Mouse (Mus musculus) kidney, embryonic 14.5 days (tissue): ENCODE results near the gene Pnldc1. TPM values are rescaled to one million over a fixed set of nuclear protein-coding genes. Genes with fewer than 3 reads are reported as not detected.

Source experiments
- microRNA-seq: library from miRNA; unstranded; fragments of <30 nt; microRNA quantifications from one replicate; pipeline ENCODE4, GENCODE M21; 2016
- polyA plus RNA-seq: library from polyadenylated mRNA; unstranded; fragments of >200 nt; fragmentation: Nextera tagmentation; extraction: Ambion mirVana; gene quantifications from 2 replicates; pipeline ENCODE4 v1.2.1, GENCODE M21; 2014

Gene Pnldc1
- polyA plus RNA-seq, 1 experiment from 2014 or later, result 1.7 TPM

Small RNA genes within 50 kb of the gene (microRNA-seq; reads per million reads assigned to microRNA genes)
- gene Gm24085, result not detected

Other genes starting within 250 kb of the Pnldc1 start
- 0.63 and 1.2 TPM in 2 replicates for gene Slc22a1, start 234.4 kb downstream of the Pnldc1 start, polyA plus RNA-seq
- 20.7 and 37.8 TPM in 2 replicates for gene Igf2r, start 140.6 kb downstream of the Pnldc1 start, polyA plus RNA-seq
- gene Mas1, start 42.1 kb downstream of the Pnldc1 start, polyA plus RNA-seq, result 0.26 and 0.66 TPM in 2 replicates
- gene Mrgprh, start 34.2 kb downstream of the Pnldc1 start, polyA plus RNA-seq, result not detected in 2 replicates
- 407 and 495 TPM in 2 replicates for gene Tcp1, start 5.5 kb upstream of the Pnldc1 start, polyA plus RNA-seq
- gene Mrpl18, start 6.1 kb upstream of the Pnldc1 start, polyA plus RNA-seq, result 186 and 194 TPM in 2 replicates
- gene Acat3, start 30.4 kb upstream of the Pnldc1 start, polyA plus RNA-seq, result 0.61 and 0.76 TPM in 2 replicates
- 78.4 and 95.7 TPM in 2 replicates for gene Acat2, start 50.5 kb upstream of the Pnldc1 start, polyA plus RNA-seq
- gene Wtap, start 83.9 kb upstream of the Pnldc1 start, polyA plus RNA-seq, result 146 and 173 TPM in 2 replicates
- gene Sod2, start 96.6 kb upstream of the Pnldc1 start, polyA plus RNA-seq, result 139 and 144 TPM in 2 replicates
- gene Gpr31b, start 142.1 kb upstream of the Pnldc1 start, polyA plus RNA-seq, result not detected in 2 replicates
- 0.23 TPM in 1 of 2 replicates, not detected in the other for gene Tcp10b, start 150.9 kb upstream of the Pnldc1 start, polyA plus RNA-seq
- 0.21 TPM in 1 of 2 replicates, not detected in the other for gene Unc93a, start 221.6 kb upstream of the Pnldc1 start, polyA plus RNA-seq